Mouse (Mus musculus) heart, postnatal 0 days (tissue): ENCODE data around the gene Zfp688. TPM values are rescaled to one million over a fixed set of nuclear protein-coding genes. Genes with fewer than 3 reads are reported as not detected.
"Not testable (repeated sequence)": the region's sequence is repeated elsewhere in the genome, so short reads cannot be mapped to it uniquely, and the experiment has no call there.

Experiments used
- ATAC-seq: fragments of 200-750 bp; cut with Nextera tagmentation; 2 replicates; pipeline ENCODE4 v1.8.0; 2017; ENCODE audit warnings: low read depth, moderate number of reproducible peaks, moderate library complexity; ENCODE audit not compliant: insufficient read depth
- DNase-seq: peaks from one replicate; pipeline ENCODE4 v3.0.0-alpha.2; 2016; ENCODE audit warnings: low spot score
- H3K27ac ChIP-seq: fragments of 300-500 bp; sonication (generic); 2 replicates; pipeline ENCODE4 v1.5.1; 2014; ENCODE audit warnings: low read depth, mild to moderate bottlenecking
- H3K27me3 ChIP-seq: fragments of 300-500 bp; sonication (generic); 2 replicates; pipeline ENCODE4 v1.6.1; 2014; ENCODE audit warnings: low read length, mixed read lengths; ENCODE audit not compliant: control insufficient read depth, insufficient read depth
- H3K36me3 ChIP-seq: fragments of 300-500 bp; sonication (generic); replicated peaks from 2 replicates; pipeline ENCODE4 v1.6.1; 2014; ENCODE audit warnings: low read length, mixed read lengths; ENCODE audit not compliant: control insufficient read depth, insufficient read depth
- H3K4me1 ChIP-seq: fragments of 300-500 bp; sonication (generic); 2 replicates; pipeline ENCODE4 v1.6.1; 2014; ENCODE audit warnings: antibody characterized with exemption; ENCODE audit not compliant: control insufficient read depth, insufficient read depth
- H3K4me2 ChIP-seq: fragments of 300-500 bp; sonication (generic); 2 replicates; pipeline ENCODE4 v1.6.1; 2014; ENCODE audit warnings: low read depth, mild to moderate bottlenecking, low read length, moderate library complexity
- H3K4me3 ChIP-seq: fragments of 300-500 bp; sonication (generic); 2 replicates; pipeline ENCODE4 v1.5.1; 2014; ENCODE audit warnings: low read depth, low read length
- H3K9ac ChIP-seq: fragments of 300-500 bp; sonication (generic); replicated peaks from 2 replicates; pipeline ENCODE4 v1.6.1; 2014; ENCODE audit warnings: low read depth, low read length, mixed read lengths
- H3K9me3 ChIP-seq: fragments of 300-500 bp; sonication (generic); replicated peaks from 2 replicates; pipeline ENCODE4 v1.6.1; 2016; ENCODE audit warnings: low read length; ENCODE audit not compliant: control insufficient read depth
- CTCF ChIP-seq: IDR thresholded peaks from 2 replicates; pipeline ENCODE4 v1.5.1; 2016; ENCODE audit warnings: antibody characterized with exemption, control low read depth, low read depth
- EP300 ChIP-seq: IDR thresholded peaks from 2 replicates; pipeline ENCODE4 v1.6.1; 2016; ENCODE audit warnings: antibody characterized with exemption, low read depth
- WGBS: fragments of 180-500 bp; shearing (Covaris S2); extraction: QIAGEN DNeasy Blood & Tissue Kit; methylation state at CpG from one replicate; pipeline ENCODE4 v1.1.7; 2014; 5-methylcytosine and 5-hydroxymethylcytosine counted together
- polyA plus RNA-seq: library from polyadenylated mRNA; unstranded; fragments of >200 nt; fragmentation: Nextera tagmentation; extraction: Ambion mirVana; gene quantifications from 2 replicates; pipeline ENCODE4 v1.2.1, GENCODE M21; 2015
- total RNA-seq: library from RNA; depleted of rRNA; stranded (reverse); fragments of >200 nt; gene quantifications from 2 replicates; pipeline ENCODE4 v1.2.3, GENCODE M21; 2014; ENCODE audit warnings: low replicate concordance; rRNA removed

The Zfp688 gene
- total RNA-seq (8.1 and 15.5 TPM in 2 replicates), polyA plus RNA-seq (11.3 and 13.4 TPM in 2 replicates)

DNA sequence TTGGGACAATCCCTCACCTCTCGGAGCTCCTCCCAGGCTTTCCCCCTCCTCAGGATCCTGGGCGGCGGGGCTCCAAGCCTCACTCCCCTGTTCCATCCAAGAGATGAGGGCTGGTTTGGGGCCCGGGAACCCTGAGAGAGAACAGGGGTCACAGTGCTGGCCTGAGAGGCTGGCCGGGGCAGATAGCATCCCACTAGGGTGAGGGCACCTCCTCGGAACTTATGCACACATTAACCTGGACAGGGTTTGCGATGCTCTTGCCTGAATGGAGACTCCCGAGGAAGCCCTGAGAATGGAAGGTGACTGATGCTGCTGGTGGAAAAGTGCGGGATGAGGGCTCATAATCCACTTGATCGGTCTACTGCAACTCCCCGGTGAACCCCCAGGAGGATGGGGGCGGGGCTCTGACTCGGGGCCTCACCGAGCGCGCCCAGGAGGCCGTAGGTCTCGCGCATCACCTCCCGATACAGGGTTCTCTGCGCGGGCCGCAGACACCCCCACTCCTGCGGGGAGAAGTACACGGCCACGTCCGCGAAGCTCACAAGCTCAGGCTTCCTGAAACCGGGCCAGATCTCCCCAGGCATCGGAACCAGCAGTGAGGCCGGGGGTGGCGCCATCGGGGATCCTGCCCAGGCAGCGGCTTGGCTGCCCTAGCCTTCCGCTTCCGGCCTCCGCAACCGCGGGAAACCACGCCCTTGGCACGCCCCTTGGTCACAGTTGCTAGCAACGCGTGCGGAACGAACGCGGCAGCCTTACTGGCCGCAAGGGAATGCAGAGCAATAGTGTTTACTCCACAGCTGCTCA lies at the start of gene Zfp688:
TSS of gene Zfp688 (minus strand) at position 681 of the 804 bp plus-strand sequence.
- H3K27me3 ChIP-seq, result peaks cover 3% of the 10 kb centered on the region; the same call in 1 of the 2 replicates
- H3K9ac ChIP-seq, result peak within 1 kb of the TSS; percentile 79
- under 1% methylated on average over 48 of the region's 48 CpGs for WGBS
- H3K4me3 ChIP-seq, result peak within 1 kb of the TSS; percentile 86
- DNase-seq (peak; percentile 90), ATAC-seq (peak; percentile 95)
- peaks cover 8% of the 10 kb centered on the region; the same call in 1 of the 2 replicates for H3K36me3 ChIP-seq
- TF ChIP-seq CTCF, result peak; percentile 27; the same call in 1 of the 2 replicates
- TF ChIP-seq EP300, result no peak; the same call in 1 of the 2 replicates
- H3K27ac ChIP-seq, result peak within 1 kb of the TSS; percentile 65
- peak within 1 kb of the TSS; percentile 90 for H3K4me2 ChIP-seq
- H3K9me3 ChIP-seq, result no peaks in the 10 kb centered on the region
- peaks cover 4% of the 10 kb centered on the region for H3K4me1 ChIP-seq

DNA sequence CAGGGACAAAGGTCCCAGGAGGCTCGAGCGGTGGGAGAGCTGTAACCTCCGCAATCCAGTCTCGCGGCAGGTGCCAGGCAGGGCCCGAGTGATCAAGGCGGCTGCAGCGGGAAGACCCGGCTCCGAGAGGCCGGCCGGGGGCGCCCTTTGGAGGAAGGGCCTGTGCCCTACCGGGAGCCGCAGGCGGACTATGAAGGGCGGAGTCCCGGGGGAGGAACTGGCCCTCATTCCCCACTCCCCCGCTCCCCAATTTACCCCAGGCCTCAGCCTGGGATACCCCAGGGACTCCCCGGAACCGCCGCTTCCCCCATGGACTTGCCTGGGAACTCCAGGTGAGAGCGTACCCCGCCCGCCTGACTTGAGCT lies 49.8 kb upstream of the Zfp688 start:
- peak; percentile 15 for DNase-seq

DNA sequence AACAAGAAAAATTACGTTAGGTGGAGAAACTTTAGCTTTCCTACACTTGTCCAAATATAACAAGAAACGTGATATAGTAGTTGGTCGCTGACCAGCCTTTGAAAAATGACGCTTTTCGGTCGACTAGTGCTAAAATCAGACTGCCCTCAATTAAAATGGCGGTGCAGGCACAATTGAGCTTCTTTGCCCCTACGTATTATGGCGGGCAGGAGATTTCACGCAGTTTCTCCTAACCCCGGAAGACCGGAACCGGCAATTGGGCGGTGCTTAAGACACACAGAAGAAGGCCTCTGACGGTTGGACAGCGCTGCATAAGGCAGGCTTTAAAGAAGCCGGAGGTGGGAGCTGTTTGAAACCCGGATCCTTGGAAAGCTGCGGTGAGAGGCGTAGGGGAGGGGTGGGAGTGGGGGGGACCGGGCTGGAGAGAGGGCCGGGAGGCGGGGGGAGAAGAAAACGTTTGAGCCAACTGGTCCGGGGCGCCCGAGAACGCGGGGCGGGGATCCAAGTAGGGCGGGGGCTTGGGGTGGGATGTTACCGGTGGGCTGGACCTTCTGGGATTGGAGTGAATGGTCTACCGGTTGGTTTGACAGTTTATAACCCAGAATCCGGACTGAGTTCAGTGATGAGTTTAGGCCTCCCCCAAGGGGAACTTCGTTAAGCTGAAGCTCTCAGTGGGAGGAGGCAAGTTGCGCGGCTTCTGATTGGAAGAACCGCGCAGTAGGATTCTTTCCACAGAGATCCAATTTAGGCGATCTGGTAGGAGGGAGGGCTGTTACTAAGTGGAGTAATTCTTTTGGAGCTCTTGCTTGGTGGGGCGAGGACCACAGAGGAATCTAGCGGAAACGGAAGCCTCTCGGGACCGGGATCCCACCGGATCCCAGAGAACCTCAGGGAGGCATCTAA lies 49.1 kb upstream of the Zfp688 start:
- Histone ChIP-seq H3K4me2 (peak overlapping the region; percentile 97), H3K9me3 (no peaks in the 10 kb centered on the region), H3K27me3 (no peaks in the 10 kb centered on the region), H3K9ac (peak overlapping the region; percentile 95), H3K4me1 (peaks cover 13% of the 10 kb centered on the region), H3K4me3 (peak overlapping the region; percentile 68), H3K27ac (peak overlapping the region; percentile 95), H3K36me3 (peaks cover 36% of the 10 kb centered on the region)
- WGBS, result under 1% methylated on average over 46 of the region's 46 CpGs
- TF ChIP-seq EP300 (peak; percentile 80; the same call in 1 of the 2 replicates), CTCF (no peak)
- DNase-seq, result peak; percentile 97
- ATAC-seq, result peak; percentile 93

More for the DNA sequence above, 49.8 kb upstream of the Zfp688 start:
- H3K4me1 ChIP-seq, result peaks cover 13% of the 10 kb centered on the region
- no peaks in the 10 kb centered on the region for H3K9me3 ChIP-seq
- peak overlapping the region; percentile 95 for H3K9ac ChIP-seq
- TF ChIP-seq CTCF (no peak), EP300 (no peak)
- H3K4me3 ChIP-seq, result peak overlapping the region; percentile 68
- H3K4me2 ChIP-seq, result peak overlapping the region; percentile 97
- peak overlapping the region; percentile 95 for H3K27ac ChIP-seq
- H3K27me3 ChIP-seq, result no peaks in the 10 kb centered on the region
- H3K36me3 ChIP-seq, result peaks cover 42% of the 10 kb centered on the region
- 1% methylated on average over 19 of the region's 25 CpGs for WGBS
- ATAC-seq, result peak; percentile 36

DNA sequence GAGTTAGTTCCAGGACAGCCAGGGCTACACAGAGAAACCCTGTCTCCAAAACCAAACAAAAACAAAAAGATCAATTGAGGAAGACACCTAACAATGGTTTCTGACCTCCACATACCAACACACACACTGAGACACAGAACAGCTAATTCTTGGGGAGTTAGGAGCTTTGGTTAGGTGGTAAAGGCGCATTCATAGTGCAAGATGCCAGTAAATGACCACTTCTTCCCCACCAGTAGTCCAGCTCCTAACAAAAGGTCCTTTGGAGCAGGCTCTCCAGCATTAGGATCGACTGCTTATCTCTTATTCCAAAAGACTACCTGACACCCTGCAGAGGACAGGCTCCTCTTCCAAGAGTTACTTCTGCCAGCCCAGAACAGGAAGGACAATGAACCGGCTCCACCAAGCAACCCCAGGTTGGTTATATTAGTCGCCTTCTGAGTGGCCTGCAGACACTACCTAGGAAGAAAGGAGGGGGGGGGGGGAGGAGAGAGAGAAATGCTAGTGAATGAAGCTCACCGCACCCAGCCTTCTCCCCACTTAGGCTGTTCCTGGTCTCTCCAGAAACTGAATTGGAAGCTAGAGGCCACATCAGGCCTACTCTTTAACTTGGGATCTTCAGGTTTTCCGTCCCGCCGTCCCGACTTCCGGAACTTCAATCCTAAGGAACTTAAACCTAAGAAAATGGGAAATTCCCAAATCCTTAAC lies 48.3 kb upstream of the Zfp688 start:
- Histone ChIP-seq H3K27ac (peak overlapping the region; percentile 95), H3K9ac (peak overlapping the region; percentile 95), H3K9me3 (no peaks in the 10 kb centered on the region), H3K36me3 (peaks cover 28% of the 10 kb centered on the region), H3K4me2 (peak overlapping the region; percentile 97), H3K27me3 (no peaks in the 10 kb centered on the region), H3K4me3 (peak overlapping the region; percentile 68), H3K4me1 (peaks cover 13% of the 10 kb centered on the region)
- DNase-seq, result peak; percentile 30
- 8% methylated on average over 10 of the region's 10 CpGs for WGBS
- TF ChIP-seq CTCF, result no peak
- no peak for TF ChIP-seq EP300
- no peak for ATAC-seq

DNA sequence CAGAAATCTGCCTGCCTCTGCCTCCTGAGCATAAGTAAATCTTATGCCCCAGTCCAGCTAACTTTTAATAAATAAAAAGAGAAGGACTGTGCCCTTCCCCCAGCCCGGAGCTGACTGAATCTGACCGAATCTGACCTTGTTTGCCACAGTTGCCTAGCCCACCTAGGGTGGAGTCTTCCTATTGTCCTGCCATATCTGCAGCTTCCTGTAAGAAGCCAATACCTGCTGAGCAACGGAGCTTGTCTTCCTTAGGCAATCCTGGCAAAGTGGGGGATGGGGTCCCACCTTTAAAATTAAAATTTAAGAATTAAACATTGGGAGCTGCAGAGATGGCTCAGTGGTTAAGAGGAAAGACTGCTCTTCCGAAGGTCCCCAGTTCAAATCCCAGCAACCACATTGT lies 44.7 kb upstream of the Zfp688 start:
- Histone ChIP-seq H3K4me1 (0 out of 2 replicates have a peak, but pooled peaks cover 5% of the 10 kb centered on the region), H3K4me3 (no peak overlapping the region), H3K36me3 (peaks cover 10% of the 10 kb centered on the region), H3K27ac (no peak overlapping the region), H3K27me3 (no peaks in the 10 kb centered on the region), H3K4me2 (no peak overlapping the region), H3K9ac (no peak overlapping the region), H3K9me3 (no peaks in the 10 kb centered on the region)
- WGBS, result 85% methylated on average over 4 of the region's 4 CpGs
- ATAC-seq (no peak), DNase-seq (no peak)
- no peak for TF ChIP-seq CTCF
- no peak for TF ChIP-seq EP300

DNA sequence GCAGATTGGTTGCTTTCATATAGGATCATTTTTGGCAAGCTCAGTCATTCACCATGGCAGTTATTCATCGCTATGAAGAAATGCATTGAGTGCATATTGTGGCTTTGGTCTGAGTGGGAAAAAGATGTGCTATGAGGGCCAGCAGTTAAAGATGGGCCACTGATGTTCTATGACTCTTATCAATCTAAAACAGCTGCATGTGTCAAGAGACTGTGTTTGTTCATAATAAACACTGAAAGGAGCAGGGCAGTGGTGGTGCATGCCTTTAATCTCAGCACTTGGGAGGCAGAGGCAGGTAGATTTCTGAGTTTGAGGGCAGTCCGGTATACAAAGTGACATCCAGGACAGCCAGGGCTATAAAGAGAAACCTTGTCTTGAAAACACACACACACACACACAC lies 43.8 kb upstream of the Zfp688 start:
- not testable (repeated sequence) for H3K27ac ChIP-seq, H3K4me3 ChIP-seq, H3K4me2 ChIP-seq, H3K9ac ChIP-seq, H3K27me3 ChIP-seq, H3K4me1 ChIP-seq, ATAC-seq, H3K9me3 ChIP-seq, DNase-seq
- H3K36me3 ChIP-seq, result peaks cover 17% of the 10 kb centered on the region
- WGBS, result 92% methylated on average over 2 of the region's 2 CpGs
